Mouse (Mus musculus) intestine, embryonic 15.5 days (tissue): ENCODE measurements around the gene Kdelr2. TPM values are rescaled to one million over a fixed set of nuclear protein-coding genes. Genes with fewer than 3 reads are reported as not detected.

ENCODE experiments used
- ATAC-seq: fragments of 200-750 bp; cut with Nextera tagmentation; 2 replicates; pipeline ENCODE4 v1.8.0; 2017; ENCODE audit warnings: moderate TSS enrichment, moderate library complexity
- H3K27ac ChIP-seq: fragments of 300-500 bp; sonication (generic); 2 replicates; pipeline ENCODE4 v1.5.1; 2015; ENCODE audit warnings: mild to moderate bottlenecking, inconsistent platforms
- H3K27me3 ChIP-seq: fragments of 300-500 bp; sonication (generic); replicated peaks from 2 replicates; pipeline ENCODE4 v1.6.1; 2015; ENCODE audit warnings: inconsistent platforms
- H3K36me3 ChIP-seq: fragments of 300-500 bp; sonication (generic); 2 replicates; pipeline ENCODE4 v1.6.1; 2015; ENCODE audit warnings: inconsistent platforms
- H3K4me1 ChIP-seq: fragments of 300-500 bp; sonication (generic); replicated peaks from 2 replicates; pipeline ENCODE4 v1.6.1; 2015; ENCODE audit warnings: inconsistent platforms
- H3K4me2 ChIP-seq: fragments of 300-500 bp; sonication (generic); replicated peaks from 2 replicates; pipeline ENCODE4 v1.6.1; 2015; ENCODE audit warnings: mild to moderate bottlenecking, inconsistent platforms
- H3K4me3 ChIP-seq: fragments of 300-500 bp; sonication (generic); replicated peaks from 2 replicates; pipeline ENCODE4 v1.5.1; 2015; ENCODE audit warnings: inconsistent platforms
- H3K9ac ChIP-seq: fragments of 300-500 bp; sonication (generic); 2 replicates; pipeline ENCODE4 v1.6.1; 2015; ENCODE audit warnings: inconsistent platforms
- H3K9me3 ChIP-seq: fragments of 300-500 bp; sonication (generic); 2 replicates; pipeline ENCODE4 v1.6.1; 2016; ENCODE audit warnings: inconsistent platforms
- WGBS: fragments of 180-500 bp; shearing (Covaris S2); methylation state at CpG from one replicate; pipeline ENCODE4 v1.1.7; 2015; 5-methylcytosine and 5-hydroxymethylcytosine counted together
- polyA plus RNA-seq: library from polyadenylated mRNA; unstranded; fragments of >200 nt; fragmentation: Nextera tagmentation; extraction: Ambion mirVana; gene quantifications from 2 replicates; pipeline ENCODE4 v1.2.1, GENCODE M21; 2015

Gene Kdelr2
- polyA plus RNA-seq, 1 experiment from 2014 or later, result 371 TPM

- H3K36me3 ChIP-seq, result no peaks in the 10 kb centered on the region; the same call in 1 of the 2 replicates
- ATAC-seq, result no peak
- no peak overlapping the region; the same call in 1 of the 2 replicates for H3K4me3 ChIP-seq
- H3K27ac ChIP-seq, result no peak overlapping the region
- H3K9ac ChIP-seq, result no peak overlapping the region
- no peaks in the 10 kb centered on the region for H3K9me3 ChIP-seq
- H3K27me3 ChIP-seq, result no peaks in the 10 kb centered on the region
- H3K4me1 ChIP-seq, result peaks cover 16% of the 10 kb centered on the region
- peak overlapping the region; percentile 67 for H3K4me2 ChIP-seq
- 82% methylated on average over 9 of the region's 9 CpGs for WGBS
Measured at GRCm38 (mm10) chr5:143405200-143405599, 1.6 kb downstream of the Kdelr2 start.

GRCm38 (mm10) chr5:143406548-143406947 is 2.9 kb downstream of the Kdelr2 start:
- H3K9ac ChIP-seq, result no peak overlapping the region
- no peaks in the 10 kb centered on the region for H3K27me3 ChIP-seq
- WGBS, result 94% methylated on average over 9 of the region's 9 CpGs
- H3K36me3 ChIP-seq, result no peaks in the 10 kb centered on the region; the same call in 1 of the 2 replicates
- no peaks in the 10 kb centered on the region for H3K9me3 ChIP-seq
- H3K27ac ChIP-seq, result no peak overlapping the region
- ATAC-seq, result no peak
- H3K4me1 ChIP-seq, result peaks cover 13% of the 10 kb centered on the region
- no peak overlapping the region for H3K4me2 ChIP-seq
- no peak overlapping the region for H3K4me3 ChIP-seq

- Histone ChIP-seq H3K4me2 (no peak overlapping the region), H3K4me1 (peaks cover 6% of the 10 kb centered on the region), H3K4me3 (no peak overlapping the region), H3K27ac (no peak overlapping the region), H3K9me3 (no peaks in the 10 kb centered on the region), H3K27me3 (no peaks in the 10 kb centered on the region), H3K36me3 (peaks cover 12% of the 10 kb centered on the region; the same call in 1 of the 2 replicates), H3K9ac (no peak overlapping the region)
- WGBS, result 55% methylated on average over 3 of the region's 3 CpGs
- ATAC-seq, result no peak
Measured at GRCm38 (mm10) chr5:143409239-143409638, 5.6 kb downstream of the Kdelr2 start.

- H3K27ac ChIP-seq, result no peak overlapping the region
- H3K9me3 ChIP-seq, result no peaks in the 10 kb centered on the region
- ATAC-seq, result no peak
- H3K4me1 ChIP-seq, result no peaks in the 10 kb centered on the region; the same call in none of the 2 replicates
- H3K36me3 ChIP-seq, result peaks cover 22% of the 10 kb centered on the region
- H3K4me3 ChIP-seq, result no peak overlapping the region
- no peaks in the 10 kb centered on the region for H3K27me3 ChIP-seq
- 85% methylated on average over 4 of the region's 4 CpGs for WGBS
- no peak overlapping the region for H3K9ac ChIP-seq
- H3K4me2 ChIP-seq, result no peak overlapping the region
Measured at GRCm38 (mm10) chr5:143410841-143411395, 7.3 kb downstream of the Kdelr2 start.

GRCm38 (mm10) chr5:143421484-143421883 is 17.8 kb downstream of the Kdelr2 start:
- 73% methylated on average over 4 of the region's 4 CpGs for WGBS
- peaks cover 52% of the 10 kb centered on the region for H3K36me3 ChIP-seq
- no peaks in the 10 kb centered on the region for H3K4me1 ChIP-seq
- no peaks in the 10 kb centered on the region for H3K27me3 ChIP-seq
- no peak overlapping the region for H3K4me2 ChIP-seq
- H3K27ac ChIP-seq, result no peak overlapping the region
- ATAC-seq, result no peak
- H3K4me3 ChIP-seq, result no peak overlapping the region
- H3K9me3 ChIP-seq, result no peaks in the 10 kb centered on the region
- no peak overlapping the region for H3K9ac ChIP-seq

GRCm38 (mm10) chr5:143422990-143423389 is 19.4 kb downstream of the Kdelr2 start:
- H3K4me2 ChIP-seq, result no peak overlapping the region
- no peaks in the 10 kb centered on the region for H3K9me3 ChIP-seq
- peaks cover 39% of the 10 kb centered on the region for H3K36me3 ChIP-seq
- WGBS, result 76% methylated on average over 4 of the region's 4 CpGs
- H3K9ac ChIP-seq, result no peak overlapping the region
- no peaks in the 10 kb centered on the region for H3K27me3 ChIP-seq
- no peaks in the 10 kb centered on the region for H3K4me1 ChIP-seq
- no peak overlapping the region for H3K4me3 ChIP-seq
- H3K27ac ChIP-seq, result no peak overlapping the region
- ATAC-seq, result no peak

- Histone ChIP-seq H3K9ac (no peak overlapping the region), H3K27me3 (no peaks in the 10 kb centered on the region), H3K27ac (no peak overlapping the region), H3K9me3 (no peaks in the 10 kb centered on the region), H3K36me3 (peaks cover 33% of the 10 kb centered on the region), H3K4me3 (no peak overlapping the region), H3K4me1 (no peaks in the 10 kb centered on the region), H3K4me2 (no peak overlapping the region)
- 25% methylated on average over 6 of the region's 6 CpGs for WGBS
- ATAC-seq, result peak; percentile 75; the same call in 1 of the 2 replicates
Measured at GRCm38 (mm10) chr5:143423899-143424519, 20.4 kb downstream of the Kdelr2 start.

- ATAC-seq, result peak; percentile 61; the same call in 1 of the 2 replicates
Measured at GRCm38 (mm10) chr5:143434421-143434820, 30.8 kb downstream of the Kdelr2 start.

GRCm38 (mm10) chr5:143441298-143441697 is 37.7 kb downstream of the Kdelr2 start:
- 59% methylated on average over 3 of the region's 3 CpGs for WGBS
- peak; percentile 82 for ATAC-seq
- Histone ChIP-seq H3K4me2 (no peak overlapping the region), H3K36me3 (no peaks in the 10 kb centered on the region), H3K9ac (no peak overlapping the region), H3K4me1 (no peaks in the 10 kb centered on the region), H3K27ac (no peak overlapping the region), H3K4me3 (no peak overlapping the region), H3K27me3 (no peaks in the 10 kb centered on the region), H3K9me3 (no peaks in the 10 kb centered on the region)

More at GRCm38 (mm10) chr5:143434421-143434820, 30.8 kb downstream of the Kdelr2 start:
- Histone ChIP-seq H3K27me3 (no peaks in the 10 kb centered on the region), H3K27ac (no peak overlapping the region), H3K4me2 (no peak overlapping the region), H3K4me3 (no peak overlapping the region), H3K9ac (no peak overlapping the region), H3K4me1 (no peaks in the 10 kb centered on the region), H3K36me3 (no peaks in the 10 kb centered on the region), H3K9me3 (no peaks in the 10 kb centered on the region)
- WGBS, result 3% methylated on average over 4 of the region's 4 CpGs

- ATAC-seq, result no peak
- no peaks in the 10 kb centered on the region for H3K36me3 ChIP-seq
- 77% methylated on average over 12 of the region's 12 CpGs for WGBS
Measured at GRCm38 (mm10) chr5:143441753-143442152, 38.1 kb downstream of the Kdelr2 start.

GRCm38 (mm10) chr5:143463671-143464070 is 60.0 kb downstream of the Kdelr2 start:
- WGBS, result 69% methylated on average over 11 of the region's 11 CpGs
- 0 out of 2 replicates have a peak, but pooled peaks have one; percentile 42 for ATAC-seq
- H3K9ac ChIP-seq, result peak overlapping the region; percentile 72; the same call in 1 of the 2 replicates
- H3K27ac ChIP-seq, result no peak overlapping the region
- H3K9me3 ChIP-seq, result no peaks in the 10 kb centered on the region
- no peaks in the 10 kb centered on the region for H3K4me1 ChIP-seq
- H3K4me2 ChIP-seq, result peak overlapping the region; percentile 90
- peak overlapping the region; percentile 67 for H3K4me3 ChIP-seq
- H3K36me3 ChIP-seq, result no peaks in the 10 kb centered on the region
- H3K27me3 ChIP-seq, result no peaks in the 10 kb centered on the region

More at GRCm38 (mm10) chr5:143441753-143442152, 38.1 kb downstream of the Kdelr2 start:
- no peak overlapping the region for H3K9ac ChIP-seq
- H3K27ac ChIP-seq, result no peak overlapping the region
- H3K27me3 ChIP-seq, result no peaks in the 10 kb centered on the region
- no peaks in the 10 kb centered on the region for H3K9me3 ChIP-seq
- H3K4me3 ChIP-seq, result no peak overlapping the region
- no peaks in the 10 kb centered on the region for H3K4me1 ChIP-seq
- H3K4me2 ChIP-seq, result no peak overlapping the region

GRCm38 (mm10) chr5:143464100-143464756 is 60.6 kb downstream of the Kdelr2 start, which contains the start of gene Daglb:
Daglb (plus strand) TSS chr5:143464584.
- peak within 1 kb of the TSS; percentile 90 for H3K4me2 ChIP-seq
- 3% methylated on average over 43 of the region's 43 CpGs for WGBS
- peak within 1 kb of the TSS; percentile 67 for H3K4me3 ChIP-seq
- no peaks in the 10 kb centered on the region for H3K9me3 ChIP-seq
- H3K9ac ChIP-seq, result peak within 1 kb of the TSS; percentile 72
- no peaks in the 10 kb centered on the region for H3K36me3 ChIP-seq
- peak; percentile 98 for ATAC-seq
- no peak within 1 kb of the TSS for H3K27ac ChIP-seq
- no peaks in the 10 kb centered on the region for H3K4me1 ChIP-seq
- H3K27me3 ChIP-seq, result no peaks in the 10 kb centered on the region
